Mouse (Mus musculus): ENCODE results near the gene Klhl22.

DNA sequence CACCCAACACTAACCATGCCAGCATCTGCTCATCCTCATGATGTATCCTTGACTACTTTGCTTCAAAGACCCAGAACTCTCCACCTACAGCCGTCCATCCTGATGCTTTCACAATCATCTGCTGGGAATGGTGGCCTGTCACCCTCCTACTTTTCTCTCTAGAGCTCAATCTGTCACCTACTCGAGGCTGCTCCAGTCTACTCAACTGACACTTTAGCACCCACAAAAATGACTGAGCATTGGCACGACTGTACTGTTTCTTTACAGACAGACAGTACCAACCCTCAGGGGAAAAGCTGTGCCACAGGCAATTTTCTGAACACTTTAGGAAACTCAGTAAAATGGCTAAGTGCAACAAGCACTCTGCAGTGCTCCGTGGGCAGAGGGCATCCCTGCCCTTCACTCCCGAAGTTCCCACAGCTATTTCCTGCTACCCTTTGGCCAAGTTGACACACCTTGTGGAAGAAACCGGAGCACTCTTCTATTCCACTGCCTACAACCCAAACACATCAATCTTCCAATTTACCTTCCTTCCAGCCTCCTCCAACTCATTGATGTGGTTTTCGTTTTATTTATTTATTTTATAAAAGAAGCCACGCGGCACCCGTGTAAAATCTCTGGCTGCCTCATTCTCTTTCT, 37.5 kb upstream of the Klhl22 start:
- TF ChIP-seq CTCF (IDR thresholded peaks at IDR 0.05) (no peak), POLR2A (IDR thresholded peaks at IDR 0.05; ENCODE audit: insufficient read depth, low read depth, low read length) (no peak), EP300 (IDR thresholded peaks at IDR 0.05; ENCODE audit: insufficient read depth, low read depth, low read length) (no peak)
